Mouse (Mus musculus): ENCODE measurements around the gene Dgki. TPM values are rescaled to one million over a fixed set of nuclear protein-coding genes. Genes with fewer than 3 reads are reported as not detected.

Gene Dgki
- total and polyA plus RNA-seq, 3 experiments = 0.05 TPM; not detected in 2

GRCm38 (mm10) chr6:36973096-36973495 is 326.9 kb downstream of the Dgki start:
- Histone ChIP-seq H3K27me3 (ENCODE audit: insufficient read depth, low read length) (no peaks in the 10 kb centered on the region), H3K9me3 (replicated peaks) (no peaks in the 10 kb centered on the region), H3K4me1 (ENCODE audit: insufficient read depth, low read depth, low read length) (no peaks in the 10 kb centered on the region), H3K36me3 (replicated peaks) (no peaks in the 10 kb centered on the region), H3K4me3 (ENCODE audit: low read depth, low read length) (no peak overlapping the region)
- DNase-seq (ENCODE audit: low spot score) (no peak), ATAC-seq (ENCODE audit: extremely low read depth, insufficient number of reproducible peaks, low FRiP score, poor library complexity, severe bottlenecking) (no peak)
- TF ChIP-seq POLR2AphosphoS5 (IDR thresholded peaks at IDR 0.05; ENCODE audit: insufficient replicate concordance, low read depth, low read length) = no peak
- no peak for TF ChIP-seq GATA2 (IDR thresholded peaks at IDR 0.05; ENCODE audit: borderline replicate concordance, low read depth, low read length)
- no peak for TF ChIP-seq TAL1 (conservative IDR thresholded peaks at IDR 0.05; ENCODE audit: low read depth, low read length)
- TF ChIP-seq CTCF (IDR thresholded peaks at IDR 0.05; ENCODE audit: low read depth, low read length) = no peak
- no peak for TF ChIP-seq GATA1 (IDR thresholded peaks at IDR 0.05; ENCODE audit: borderline replicate concordance, low read length)

GRCm38 (mm10) chr6:36972494-36972893 is 327.5 kb downstream of the Dgki start:
- no peak overlapping the region for H3K4me3 ChIP-seq (ENCODE audit: low read depth, low read length)
- DNase-seq (ENCODE audit: low spot score) (no peak), ATAC-seq (ENCODE audit: extremely low read depth, insufficient number of reproducible peaks, low FRiP score, poor library complexity, severe bottlenecking) (no peak)
- H3K36me3 ChIP-seq (replicated peaks) = no peaks in the 10 kb centered on the region
- no peaks in the 10 kb centered on the region for H3K27me3 ChIP-seq (ENCODE audit: insufficient read depth, low read length)
- H3K9me3 ChIP-seq (replicated peaks) = no peaks in the 10 kb centered on the region
- TF ChIP-seq TAL1 (conservative IDR thresholded peaks at IDR 0.05; ENCODE audit: low read depth, low read length) (no peak), GATA2 (IDR thresholded peaks at IDR 0.05; ENCODE audit: borderline replicate concordance, low read depth, low read length) (no peak), GATA1 (IDR thresholded peaks at IDR 0.05; ENCODE audit: borderline replicate concordance, low read length) (no peak), POLR2AphosphoS5 (IDR thresholded peaks at IDR 0.05; ENCODE audit: insufficient replicate concordance, low read depth, low read length) (no peak), CTCF (IDR thresholded peaks at IDR 0.05; ENCODE audit: low read depth, low read length) (no peak)
- H3K4me1 ChIP-seq (ENCODE audit: insufficient read depth, low read depth, low read length) = no peaks in the 10 kb centered on the region

GRCm38 (mm10) chr6:36969249-36969885 is 330.6 kb downstream of the Dgki start:
- no peaks in the 10 kb centered on the region for H3K4me1 ChIP-seq (ENCODE audit: insufficient read depth, low read depth, low read length)

GRCm38 (mm10) chr6:36960658-36961057 is 339.3 kb downstream of the Dgki start:
- no peak for TF ChIP-seq POLR2AphosphoS5 (IDR thresholded peaks at IDR 0.05; ENCODE audit: insufficient replicate concordance, low read depth, low read length)
- no peak for TF ChIP-seq GATA1 (IDR thresholded peaks at IDR 0.05; ENCODE audit: borderline replicate concordance, low read length)
- no peak for TF ChIP-seq GATA2 (IDR thresholded peaks at IDR 0.05; ENCODE audit: borderline replicate concordance, low read depth, low read length)
- TF ChIP-seq CTCF (IDR thresholded peaks at IDR 0.05; ENCODE audit: low read depth, low read length) = no peak
- no peak for TF ChIP-seq TAL1 (conservative IDR thresholded peaks at IDR 0.05; ENCODE audit: low read depth, low read length)
- no peaks in the 10 kb centered on the region for H3K27me3 ChIP-seq (ENCODE audit: insufficient read depth, low read length)

More at GRCm38 (mm10) chr6:36969249-36969885, 330.6 kb downstream of the Dgki start:
- H3K27me3 ChIP-seq (ENCODE audit: insufficient read depth, low read length) = no peaks in the 10 kb centered on the region
- no peak for DNase-seq (ENCODE audit: low spot score)
- ATAC-seq (ENCODE audit: extremely low read depth, insufficient number of reproducible peaks, low FRiP score, poor library complexity, severe bottlenecking) = no peak
- no peak overlapping the region for H3K4me3 ChIP-seq (ENCODE audit: low read depth, low read length)
- TF ChIP-seq GATA1 (IDR thresholded peaks at IDR 0.05; ENCODE audit: borderline replicate concordance, low read length) (no peak), POLR2AphosphoS5 (IDR thresholded peaks at IDR 0.05; ENCODE audit: insufficient replicate concordance, low read depth, low read length) (no peak), CTCF (IDR thresholded peaks at IDR 0.05; ENCODE audit: low read depth, low read length) (no peak), TAL1 (conservative IDR thresholded peaks at IDR 0.05; ENCODE audit: low read depth, low read length) (no peak), GATA2 (IDR thresholded peaks at IDR 0.05; ENCODE audit: borderline replicate concordance, low read depth, low read length) (no peak)
- H3K9me3 ChIP-seq (replicated peaks) = no peaks in the 10 kb centered on the region
- no peaks in the 10 kb centered on the region for H3K36me3 ChIP-seq (replicated peaks)

GRCm38 (mm10) chr6:36955293-36955692 is 344.7 kb downstream of the Dgki start:
- ATAC-seq (ENCODE audit: extremely low read depth, insufficient number of reproducible peaks, low FRiP score, poor library complexity, severe bottlenecking) (no peak), DNase-seq (ENCODE audit: low spot score) (no peak)
- H3K9me3 ChIP-seq (replicated peaks) = no peaks in the 10 kb centered on the region
- no peaks in the 10 kb centered on the region for H3K36me3 ChIP-seq (replicated peaks)
- no peaks in the 10 kb centered on the region for H3K27me3 ChIP-seq (ENCODE audit: insufficient read depth, low read length)
- no peak for TF ChIP-seq GATA2 (IDR thresholded peaks at IDR 0.05; ENCODE audit: borderline replicate concordance, low read depth, low read length)
- 0 out of 2 replicates have a peak, but pooled peaks have one; percentile 8 for TF ChIP-seq CTCF (IDR thresholded peaks at IDR 0.05; ENCODE audit: low read depth, low read length)
- no peak overlapping the region for H3K4me3 ChIP-seq (ENCODE audit: low read depth, low read length)
- no peaks in the 10 kb centered on the region for H3K4me1 ChIP-seq (ENCODE audit: insufficient read depth, low read depth, low read length)

More at GRCm38 (mm10) chr6:36960658-36961057, 339.3 kb downstream of the Dgki start:
- Histone ChIP-seq H3K4me3 (ENCODE audit: low read depth, low read length) (no peak overlapping the region), H3K4me1 (ENCODE audit: insufficient read depth, low read depth, low read length) (no peaks in the 10 kb centered on the region), H3K9me3 (replicated peaks) (peaks cover 5% of the 10 kb centered on the region), H3K36me3 (replicated peaks) (no peaks in the 10 kb centered on the region)
- no peak for DNase-seq (ENCODE audit: low spot score)
- no peak for ATAC-seq (ENCODE audit: extremely low read depth, insufficient number of reproducible peaks, low FRiP score, poor library complexity, severe bottlenecking)

- TF ChIP-seq TAL1 (conservative IDR thresholded peaks at IDR 0.05; ENCODE audit: low read depth, low read length) (no peak), POLR2AphosphoS5 (IDR thresholded peaks at IDR 0.05; ENCODE audit: insufficient replicate concordance, low read depth, low read length) (no peak), CTCF (IDR thresholded peaks at IDR 0.05; ENCODE audit: low read depth, low read length) (no peak), GATA2 (IDR thresholded peaks at IDR 0.05; ENCODE audit: borderline replicate concordance, low read depth, low read length) (no peak), GATA1 (IDR thresholded peaks at IDR 0.05; ENCODE audit: borderline replicate concordance, low read length) (no peak)
- Histone ChIP-seq H3K36me3 (replicated peaks) (no peaks in the 10 kb centered on the region), H3K27me3 (ENCODE audit: insufficient read depth, low read length) (no peaks in the 10 kb centered on the region), H3K4me1 (ENCODE audit: insufficient read depth, low read depth, low read length) (no peaks in the 10 kb centered on the region), H3K9me3 (replicated peaks) (no peaks in the 10 kb centered on the region), H3K4me3 (ENCODE audit: low read depth, low read length) (no peak overlapping the region)
- no peak for ATAC-seq (ENCODE audit: extremely low read depth, insufficient number of reproducible peaks, low FRiP score, poor library complexity, severe bottlenecking)
- no peak for DNase-seq (ENCODE audit: low spot score)
Measured at GRCm38 (mm10) chr6:36950648-36951047, 349.3 kb downstream of the Dgki start.
